Mouse (Mus musculus) stomach, postnatal 0 days (tissue): ENCODE results near the gene Mtus2.

Experiments
- CTCF ChIP-seq: IDR thresholded peaks from 2 replicates; pipeline ENCODE4 v1.5.1; 2016; ENCODE audit warnings: antibody characterized with exemption, low read depth, mild to moderate bottlenecking, moderate library complexity
- EP300 ChIP-seq: optimal IDR thresholded peaks from 2 replicates; pipeline ENCODE3; 2016; ENCODE audit warnings: antibody characterized with exemption

DNA sequence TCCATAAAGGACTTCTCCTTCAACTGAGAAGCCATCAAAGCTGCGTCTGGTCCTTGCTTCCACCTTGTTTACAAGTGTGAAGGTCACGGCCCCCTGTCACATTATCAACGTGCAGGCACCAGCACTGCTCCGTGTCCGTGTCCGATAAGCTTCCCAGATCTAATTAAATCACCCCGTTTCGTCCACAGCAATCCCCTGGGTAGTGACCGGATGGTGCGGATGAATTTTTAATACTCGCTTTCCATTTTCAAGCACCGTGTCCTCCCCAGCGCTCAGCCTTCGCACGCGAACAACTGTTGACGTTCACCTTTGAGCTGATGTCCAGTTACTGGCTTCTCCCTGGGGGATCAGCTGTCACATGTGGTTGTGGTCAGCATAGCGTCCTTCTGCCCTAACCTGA, 276.6 kb downstream of the Mtus2 start:
- no peak for TF ChIP-seq CTCF
- TF ChIP-seq EP300, result no peak
